Mouse (Mus musculus): ENCODE data around the gene Gm20696.

Gm20696 gene

DNA sequence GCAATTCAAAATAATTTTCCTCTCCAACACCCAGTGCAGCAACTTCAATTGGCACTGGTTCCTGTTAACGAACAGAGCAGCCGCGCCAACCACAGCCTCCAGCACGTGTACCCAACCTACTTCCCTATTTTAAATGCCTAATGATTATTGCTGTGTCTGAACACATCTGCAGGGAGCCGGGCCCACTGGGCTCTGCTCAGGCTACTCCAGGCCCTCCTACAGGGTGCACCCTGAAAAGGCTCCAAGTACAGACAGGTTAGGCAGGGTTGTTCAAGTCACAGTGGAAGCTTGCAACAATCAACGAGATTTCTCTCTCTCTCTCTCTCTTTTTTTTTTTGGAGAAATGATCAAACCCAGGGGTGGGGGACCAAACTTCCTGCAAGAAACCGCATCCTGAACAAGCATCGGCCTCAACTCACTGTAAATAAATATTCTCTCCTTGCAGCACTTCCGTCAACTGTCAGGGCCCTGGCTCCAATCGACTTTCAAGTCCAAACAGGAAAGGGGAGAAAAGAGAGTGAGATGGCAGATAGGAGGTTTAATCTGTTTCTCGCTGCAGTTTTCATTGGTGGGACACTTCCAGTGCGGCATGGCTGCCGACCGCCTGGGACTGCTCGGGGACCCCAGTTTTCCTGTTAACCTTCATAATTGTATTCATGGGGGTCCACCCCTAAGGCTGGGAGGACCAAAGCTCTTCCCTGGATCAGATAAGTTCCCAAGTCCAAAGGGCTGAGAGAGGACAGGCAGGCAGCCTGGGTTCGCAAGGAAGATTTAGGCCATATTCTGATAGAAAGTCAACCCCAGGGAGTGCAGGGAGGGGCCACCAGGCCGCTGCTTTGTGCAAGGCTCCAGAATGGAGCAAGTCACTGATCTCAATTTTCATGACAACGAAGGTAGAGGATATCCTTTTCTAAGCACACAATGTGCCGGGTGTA is 277.6 kb downstream of the Gm20696 start:
- DNase-seq (ENCODE audit: low spot score), result no peak

DNA sequence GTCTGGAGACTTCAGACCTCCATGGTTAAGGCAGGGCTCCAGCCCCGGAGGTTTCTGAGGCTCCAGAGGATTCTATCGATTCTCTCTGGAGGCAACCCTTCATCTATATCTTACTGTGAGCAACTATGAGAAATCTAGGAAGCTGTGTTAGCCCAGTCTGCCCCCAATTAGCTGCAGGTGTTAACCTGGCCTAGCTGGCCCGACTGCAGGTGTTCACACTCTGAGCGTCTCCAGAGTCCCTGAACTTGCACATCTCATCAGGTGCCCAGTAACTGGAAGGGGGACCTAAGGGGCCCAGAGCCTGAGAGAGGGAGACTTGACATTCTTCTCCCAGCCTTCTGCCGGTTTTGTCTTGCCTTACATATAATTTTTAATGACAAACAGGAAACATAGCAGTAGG is 278.6 kb downstream of the Gm20696 start:
- no peak for DNase-seq (ENCODE audit: low spot score)

DNA sequence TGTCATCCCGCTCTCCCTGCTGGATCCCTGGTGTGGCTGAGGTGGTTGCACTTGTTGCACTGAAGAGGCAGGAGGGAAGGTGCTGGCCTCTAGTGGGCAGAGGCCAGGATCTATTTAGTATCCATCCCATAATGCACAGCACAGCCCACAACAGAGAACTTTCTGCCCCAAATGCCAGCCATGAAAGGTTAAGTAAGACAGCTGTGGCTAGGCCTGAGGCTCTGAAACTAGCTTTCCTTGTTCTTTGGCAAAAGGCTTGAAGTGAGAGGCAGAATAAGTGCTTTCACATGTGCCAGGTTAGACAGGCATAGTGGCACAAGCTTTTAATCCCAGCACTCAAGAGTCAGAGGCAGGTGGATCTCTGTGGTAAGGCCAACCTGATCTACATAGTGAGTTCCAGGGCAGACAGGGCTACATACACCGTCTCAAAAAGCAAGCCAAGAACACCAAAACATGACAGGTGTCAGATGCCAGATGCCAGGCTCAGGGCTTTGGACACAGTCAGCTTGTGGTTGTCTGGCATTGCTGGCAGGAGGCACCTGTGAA is 281.5 kb downstream of the Gm20696 start:
- DNase-seq (ENCODE audit: low spot score), result no peak

DNA sequence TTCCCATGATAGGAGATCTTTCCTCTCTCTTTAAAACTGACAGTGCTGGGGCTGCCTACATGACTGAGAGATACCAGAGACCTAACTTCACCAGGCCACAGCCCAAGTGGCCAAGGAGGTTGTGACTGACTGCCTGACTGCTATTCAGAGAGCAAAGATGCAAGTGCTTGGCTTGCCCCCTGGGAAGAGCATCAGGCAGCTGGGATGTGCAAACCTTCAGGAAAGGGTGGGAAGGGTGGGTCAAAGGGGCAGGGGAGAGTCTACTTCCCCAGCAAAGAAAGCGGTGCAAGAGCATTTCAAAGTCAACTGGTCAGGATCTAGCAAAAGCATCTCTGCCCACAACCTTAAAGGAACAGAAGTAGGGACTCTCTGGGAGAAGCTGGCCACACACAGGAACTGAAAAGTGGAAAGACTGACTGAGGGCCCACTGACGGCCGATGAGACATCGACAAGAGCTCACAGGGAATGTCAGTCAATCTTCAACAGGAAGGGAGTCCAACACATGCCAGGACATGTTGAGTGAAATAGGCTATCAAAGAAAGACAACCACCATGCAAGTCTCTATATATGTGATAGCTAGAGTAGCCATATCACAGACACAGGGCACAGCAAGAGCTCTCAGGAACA is 282.6 kb downstream of the Gm20696 start:
- no peak for DNase-seq (ENCODE audit: low spot score)

DNA sequence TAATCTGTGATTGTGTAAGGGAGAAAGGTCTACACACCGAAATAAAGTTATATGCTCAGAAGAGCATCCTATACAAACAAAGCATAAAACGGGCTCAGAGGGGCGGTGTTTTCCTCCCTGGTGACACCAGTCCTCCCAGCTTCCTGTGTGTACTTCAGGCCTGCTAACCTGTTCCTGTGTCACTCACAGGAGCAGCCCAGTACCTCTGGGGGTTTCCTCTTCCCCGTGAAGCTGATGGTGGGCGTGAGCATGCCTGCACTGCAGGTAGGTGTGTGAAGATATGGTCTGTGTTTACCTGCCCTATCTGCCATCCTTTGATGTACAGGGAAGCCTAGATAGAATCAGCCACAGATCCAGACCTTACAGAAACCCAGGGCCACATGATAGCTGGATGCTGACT is 286.5 kb downstream of the Gm20696 start:
- no peak for DNase-seq (ENCODE audit: low spot score)

DNA sequence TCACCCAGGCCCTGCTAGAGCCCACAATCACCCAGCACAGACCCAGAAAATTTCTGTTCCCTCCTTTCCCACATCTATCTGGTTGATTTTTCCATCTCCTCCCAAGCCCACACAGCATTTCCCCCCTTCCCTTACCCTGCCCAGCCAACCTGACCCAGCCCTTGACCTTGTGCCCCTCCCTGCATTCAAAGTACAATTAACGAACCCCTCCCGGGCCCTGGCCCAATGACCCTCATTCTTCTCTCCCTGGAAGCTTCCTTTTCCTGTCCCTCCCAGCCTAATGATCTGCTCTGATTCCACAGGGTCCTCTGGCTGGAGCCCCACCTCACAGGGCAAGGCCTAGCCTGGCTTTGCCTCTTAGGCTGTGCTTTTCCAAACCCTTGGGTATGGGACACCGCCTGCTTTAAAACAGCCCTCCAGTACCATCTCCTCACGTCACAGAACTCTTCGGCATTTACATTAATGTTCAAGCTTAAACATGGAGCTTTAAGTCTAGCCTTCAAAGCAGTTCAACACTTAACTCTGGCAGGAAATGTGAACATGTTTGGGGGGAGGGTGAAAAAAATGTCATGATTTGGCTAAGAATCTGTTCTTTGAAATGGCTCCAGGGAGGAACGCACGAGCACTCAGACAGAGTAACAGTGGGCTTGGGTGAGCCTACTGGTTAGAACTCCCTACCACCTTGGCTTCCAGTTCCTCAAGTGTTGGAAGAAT is 287.4 kb downstream of the Gm20696 start:
- DNase-seq (ENCODE audit: low spot score), result no peak

DNA sequence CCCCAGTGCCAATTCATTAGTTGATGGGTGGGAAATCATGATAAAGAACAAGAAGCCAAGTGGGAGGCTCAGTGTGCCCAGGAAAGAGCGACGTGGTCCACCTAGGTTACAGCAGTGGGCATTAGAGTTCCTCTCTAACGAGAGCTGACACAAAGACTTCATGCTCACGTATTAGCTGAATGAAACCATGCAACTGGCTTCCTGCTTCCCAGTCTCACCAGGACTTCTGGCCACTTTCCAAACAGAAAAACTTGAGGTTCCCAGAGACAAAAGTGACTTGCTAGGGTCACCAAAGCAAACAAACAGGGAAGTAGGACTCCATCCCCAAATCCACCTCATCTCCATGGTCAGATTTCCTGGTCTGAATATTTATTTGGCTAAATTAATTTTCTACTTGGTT is 288.9 kb downstream of the Gm20696 start:
- no peak for DNase-seq (ENCODE audit: low spot score)

DNA sequence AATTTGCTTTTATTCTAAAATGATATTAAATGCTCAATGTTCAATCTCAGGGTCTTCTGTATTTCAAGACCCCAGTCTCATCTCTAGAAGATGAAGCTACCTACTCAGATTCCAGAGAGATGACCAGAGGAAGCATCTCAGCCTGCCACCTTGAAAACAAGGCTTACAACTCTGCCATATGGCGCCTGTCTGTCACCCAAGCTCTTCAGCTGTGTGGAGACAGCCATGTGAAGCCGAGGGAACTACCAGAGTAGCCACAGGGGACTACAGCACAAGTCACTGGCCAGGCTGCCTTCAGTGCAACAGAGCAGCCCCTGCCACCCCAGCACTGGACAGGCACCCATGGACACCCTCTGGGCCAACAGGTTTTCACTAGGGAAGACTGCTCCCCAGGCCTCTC is 289.5 kb downstream of the Gm20696 start:
- DNase-seq (ENCODE audit: low spot score), result no peak

DNA sequence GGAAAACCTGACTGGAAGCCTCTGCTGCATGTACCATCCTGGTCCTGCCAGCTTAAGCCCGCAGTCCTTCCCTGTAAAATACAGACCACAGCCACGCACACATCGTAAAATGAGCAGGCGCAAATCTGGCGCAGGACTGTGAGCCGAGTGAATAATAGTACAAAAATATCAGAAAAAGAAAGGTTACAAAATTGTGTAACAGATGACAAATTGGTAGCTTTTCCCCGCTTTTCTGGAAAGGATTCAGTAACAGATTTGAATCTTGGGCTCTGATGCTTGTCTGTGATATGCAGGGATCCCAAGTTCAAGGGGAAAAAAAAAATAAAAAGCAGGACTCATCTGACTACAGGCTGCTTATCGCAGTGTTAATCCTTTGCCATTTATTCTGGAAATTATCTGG is 289.9 kb downstream of the Gm20696 start:
- no peak for DNase-seq (ENCODE audit: low spot score)

DNA sequence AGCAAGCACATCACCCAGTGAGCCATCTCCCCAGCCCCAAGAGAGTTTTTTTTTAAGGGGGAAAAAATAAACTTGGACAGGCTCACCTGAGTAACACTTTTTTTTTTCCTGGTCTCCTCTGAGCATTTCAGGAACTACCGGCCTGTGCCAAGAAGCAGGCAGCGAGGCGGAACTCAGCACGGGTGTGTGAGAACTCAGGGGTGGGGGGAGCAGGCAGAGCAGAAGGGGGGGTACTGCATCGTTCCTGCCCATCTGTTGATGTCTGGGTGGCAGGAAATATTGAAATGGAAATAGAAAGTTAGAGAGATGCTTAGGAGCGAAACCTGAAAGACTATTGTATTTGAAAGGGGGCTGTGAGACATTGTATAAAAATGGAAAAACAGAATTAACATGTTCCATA is 290.7 kb downstream of the Gm20696 start:
- no peak for DNase-seq (ENCODE audit: low spot score)

DNA sequence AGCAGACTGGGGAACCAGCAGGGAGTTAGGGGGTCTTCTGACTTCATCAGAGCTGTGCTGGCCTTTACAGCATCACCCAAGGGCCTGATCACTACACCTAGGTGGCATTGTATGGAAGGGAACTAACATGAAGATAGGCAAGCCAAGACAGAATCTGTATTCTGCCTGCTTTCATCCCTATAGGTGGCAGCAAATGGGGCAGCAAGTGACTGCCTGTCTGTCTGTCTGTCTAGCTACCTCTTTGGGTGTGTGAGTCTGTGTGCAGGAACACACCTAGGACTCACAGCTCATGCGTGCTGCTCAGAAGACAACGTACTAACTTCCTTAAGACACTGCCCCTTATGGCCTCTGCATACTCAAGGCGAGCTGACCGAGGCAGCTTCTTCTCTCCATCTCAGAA is 291.2 kb downstream of the Gm20696 start:
- DNase-seq (ENCODE audit: low spot score), result no peak

DNA sequence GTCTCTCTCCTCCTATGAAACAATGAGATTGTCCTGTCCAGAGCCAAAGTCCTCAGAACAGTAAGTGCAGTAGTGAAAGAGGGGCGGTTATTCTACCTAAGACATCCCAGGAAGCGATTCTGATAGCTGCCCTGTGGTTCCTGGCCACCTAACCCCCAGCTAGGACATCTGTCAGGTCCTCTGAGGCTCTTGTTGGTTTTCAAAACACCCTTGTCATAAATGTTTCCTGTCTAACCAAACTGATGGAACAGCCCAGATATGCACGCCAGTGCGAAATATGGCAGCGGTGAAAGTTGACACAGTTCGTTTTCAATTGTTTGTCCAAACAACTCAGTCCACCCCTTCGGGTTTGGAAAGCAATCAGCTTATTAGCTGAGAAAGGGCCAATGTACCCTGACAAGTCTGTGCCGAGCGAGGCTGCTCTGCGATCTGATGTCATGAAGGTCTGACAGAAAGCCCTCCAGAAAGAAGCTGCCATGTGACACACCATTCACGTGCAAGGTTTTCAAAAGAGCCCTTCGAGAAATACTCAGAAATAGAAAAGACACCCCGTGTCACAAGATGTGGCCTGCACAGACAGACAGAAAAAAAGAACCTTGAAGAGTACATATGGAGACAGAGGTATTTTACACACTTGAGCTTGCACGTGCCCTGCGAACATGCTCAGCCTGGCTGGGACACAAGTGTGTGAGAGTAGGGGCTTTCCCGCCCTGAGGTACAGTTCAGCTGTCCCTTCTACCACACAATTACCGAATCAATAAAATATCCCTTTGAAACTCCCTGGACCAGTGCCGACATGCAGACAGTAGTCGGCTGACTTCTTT is 291.9 kb downstream of the Gm20696 start:
- DNase-seq (ENCODE audit: low spot score), result no peak

DNA sequence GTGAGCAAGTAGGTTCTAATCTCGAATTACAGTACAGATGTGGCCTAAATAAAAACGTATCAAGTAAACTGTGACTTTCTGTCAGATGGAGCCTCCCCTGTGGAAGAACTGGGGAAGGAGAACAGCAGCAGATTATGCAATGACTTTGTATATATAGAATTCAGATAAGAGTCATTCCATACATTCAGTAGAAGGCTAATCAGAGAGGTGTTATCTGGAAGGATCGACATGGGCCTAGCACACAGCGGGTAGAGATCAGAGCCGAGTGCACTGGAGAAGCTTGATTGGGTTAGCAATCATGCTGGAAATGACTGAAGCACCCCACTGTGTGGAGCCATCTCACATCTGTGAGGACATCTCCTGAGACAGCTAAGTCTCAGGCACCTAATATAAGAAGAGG is 294.2 kb downstream of the Gm20696 start:
- DNase-seq (ENCODE audit: low spot score), result no peak

DNA sequence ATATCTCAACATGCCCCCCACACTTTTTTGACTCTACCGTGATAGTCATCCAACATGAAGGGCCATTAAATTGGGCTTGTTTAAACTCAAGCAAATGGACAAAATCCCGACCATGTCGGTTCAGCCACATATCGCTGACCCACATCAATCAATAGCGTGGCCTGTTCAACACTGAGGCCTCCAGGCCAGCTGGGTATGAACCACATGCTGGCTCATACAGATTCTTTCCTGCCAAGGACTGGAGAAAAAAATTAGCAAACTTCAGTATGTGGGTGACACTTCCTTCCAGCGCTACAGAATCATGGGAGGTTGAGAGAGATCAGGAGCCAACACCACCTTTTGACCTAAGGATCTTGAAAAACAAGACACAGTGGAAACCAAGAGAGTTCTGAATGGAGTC is 294.6 kb downstream of the Gm20696 start:
- no peak for DNase-seq (ENCODE audit: low spot score)

DNA sequence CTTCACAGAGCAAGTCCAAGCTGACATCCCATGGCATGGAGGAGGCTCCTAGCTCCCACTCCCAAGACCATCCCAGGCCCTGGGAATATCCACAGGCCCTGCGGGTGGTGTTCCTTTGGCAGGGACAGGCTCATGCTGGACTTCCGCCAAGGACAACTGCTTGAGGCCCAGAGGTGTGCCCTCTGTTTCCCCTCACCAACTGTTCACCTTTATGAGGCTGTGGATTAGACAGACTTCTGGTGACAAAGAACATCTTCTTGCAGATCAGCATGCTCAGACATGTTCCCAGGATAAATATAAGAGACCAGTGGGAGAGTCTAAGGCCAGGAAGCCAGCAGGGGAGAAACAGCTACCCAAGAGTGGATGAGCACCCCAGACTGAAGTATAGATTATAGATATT is 296.7 kb downstream of the Gm20696 start:
- DNase-seq (ENCODE audit: low spot score), result no peak

DNA sequence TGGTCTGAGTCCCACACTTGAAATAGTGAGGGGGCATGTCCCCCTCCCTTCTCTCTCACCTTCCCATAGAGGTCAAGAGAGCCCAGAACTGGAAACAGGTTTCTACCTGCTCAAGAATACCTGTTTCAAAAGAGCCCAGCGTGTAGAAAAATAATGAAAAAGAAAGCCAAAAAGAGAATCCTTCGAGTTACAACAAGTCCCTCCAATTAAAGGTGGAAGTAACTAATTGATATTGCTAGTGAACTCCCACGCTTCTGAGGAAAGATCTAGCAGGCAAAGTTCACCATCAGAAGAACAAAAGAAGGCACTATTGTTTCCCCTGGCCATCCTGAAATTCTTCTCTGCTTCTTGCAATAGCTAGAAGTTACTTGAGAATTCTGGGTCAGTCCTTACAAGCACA is 297.4 kb downstream of the Gm20696 start:
- DNase-seq (ENCODE audit: low spot score), result no peak

DNA sequence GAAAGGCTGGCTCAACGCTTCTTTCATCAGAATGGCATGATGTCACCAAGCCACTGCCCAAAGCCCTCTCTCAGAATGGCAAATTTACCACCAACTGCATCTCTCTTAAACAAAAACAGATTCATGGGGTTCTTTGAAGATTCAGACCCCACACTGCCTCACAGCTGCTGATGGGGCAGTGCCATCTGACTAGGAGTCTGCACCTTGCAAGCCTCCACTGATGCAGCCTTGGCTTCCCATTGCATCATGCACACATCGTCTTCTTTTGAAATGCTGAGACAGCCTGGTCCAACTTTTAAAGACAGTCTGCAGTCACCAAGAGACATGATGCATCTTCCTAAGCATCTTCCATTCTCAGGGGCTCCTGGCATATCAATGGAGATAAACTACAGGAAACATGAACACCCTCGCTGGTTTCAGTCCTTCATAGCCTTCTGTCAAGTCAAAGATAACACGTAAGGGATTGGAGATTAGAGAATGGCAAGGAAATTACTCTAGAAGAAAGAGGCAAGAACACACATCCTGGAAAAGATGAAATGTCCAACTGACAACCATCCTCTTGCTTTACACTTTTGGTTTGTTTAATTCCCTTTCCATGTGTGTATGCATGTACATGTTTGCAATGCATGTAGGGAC is 298.4 kb downstream of the Gm20696 start:
- DNase-seq (ENCODE audit: low spot score), result no peak

DNA sequence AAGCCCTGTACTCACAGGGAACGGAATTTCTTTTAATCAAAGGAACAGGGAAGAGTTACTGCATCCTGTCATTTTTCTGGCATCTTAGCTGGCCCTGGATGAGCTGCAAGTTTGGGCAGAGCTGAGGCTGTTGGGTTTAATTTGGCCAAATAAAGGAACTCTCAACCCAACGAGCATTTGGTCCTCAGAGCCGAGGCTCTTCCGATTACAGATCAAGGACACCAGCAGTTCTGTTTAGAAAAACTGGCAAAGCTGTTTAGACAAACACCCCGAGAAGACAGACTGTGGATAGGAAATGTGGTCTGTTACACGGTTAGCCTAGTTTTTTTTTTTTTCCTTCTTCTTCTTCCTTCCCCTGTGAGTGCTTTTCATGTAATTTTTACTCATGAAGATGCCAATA is 302.1 kb downstream of the Gm20696 start:
- no peak for DNase-seq (ENCODE audit: low spot score)

DNA sequence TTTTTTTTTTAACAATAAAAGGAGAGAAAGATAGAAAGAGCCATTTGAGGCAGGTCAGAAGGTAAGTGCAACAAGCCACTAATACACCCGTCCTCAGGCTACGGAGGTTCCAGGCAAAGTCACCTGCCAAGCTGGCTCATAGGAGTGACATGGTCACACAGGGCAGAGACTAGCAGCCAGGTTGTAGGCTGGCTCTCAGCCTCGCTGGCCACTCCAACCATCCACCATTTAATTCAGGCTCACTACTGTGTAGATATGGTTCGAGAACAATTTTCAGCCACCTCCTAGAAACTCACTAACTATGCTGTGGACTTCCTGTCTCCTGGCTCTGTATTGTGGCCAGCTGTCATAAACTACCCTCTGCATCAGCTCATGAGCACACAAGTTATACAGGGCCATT is 306.0 kb downstream of the Gm20696 start:
- no peak for DNase-seq (ENCODE audit: low spot score)

DNA sequence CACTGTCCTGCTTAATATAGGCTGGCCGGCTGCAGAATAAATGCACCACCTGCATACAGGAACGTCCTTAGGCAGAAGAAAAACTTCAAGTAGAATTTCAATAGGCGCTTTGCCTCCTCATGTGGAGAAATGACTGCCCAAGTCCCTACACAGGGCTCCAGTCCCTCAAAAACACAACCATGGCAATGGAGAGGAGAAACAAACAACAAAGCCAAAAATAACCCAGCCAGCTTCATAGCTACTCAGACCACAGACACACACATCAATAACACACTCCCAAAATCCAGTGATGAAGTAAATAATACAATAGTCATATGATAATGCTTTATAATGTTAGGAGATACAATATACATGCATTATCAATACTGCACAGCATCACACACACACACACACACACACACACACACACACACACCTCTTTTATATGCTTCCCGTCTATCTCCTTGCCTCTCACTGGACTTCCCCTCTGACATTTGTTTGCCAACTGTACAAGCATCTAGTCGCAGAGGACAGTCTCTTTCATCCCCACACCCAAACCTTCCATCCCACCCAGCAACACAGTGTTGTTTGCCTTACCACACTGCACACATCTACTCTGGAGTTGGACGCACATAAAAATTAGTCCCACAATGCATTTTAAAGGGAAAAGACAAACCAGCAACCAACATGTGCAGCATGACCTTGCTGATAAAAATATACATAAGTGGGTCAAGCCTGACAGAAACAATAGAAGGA is 306.7 kb downstream of the Gm20696 start:
- no peak for DNase-seq (ENCODE audit: low spot score)

Data from testis, postnatal 10 days (tissue).